Mouse (Mus musculus) erythroid progenitor cell, adult 5-6 weeks (primary cell): ENCODE measurements at regions not wholly inside any gene's neighbourhood (a gene's known extent, or its start where the extent isn't known, plus 50 kb on each side); places are given as distances from the start of the nearest gene placed in this dataset.
"Not testable (repeated sequence)": the region's sequence is repeated elsewhere in the genome, so short reads cannot be mapped to it uniquely, and the experiment has no call there.

Experiments
- ATAC-seq: replicated peaks from 2 replicates; pipeline ENCODE4 v1.8.0; 2016; ENCODE audit warnings: moderate number of reproducible peaks, mild to moderate bottlenecking, moderate TSS enrichment, inconsistent platforms; ENCODE audit not compliant: poor library complexity, low FRiP score, severe bottlenecking

DNA sequence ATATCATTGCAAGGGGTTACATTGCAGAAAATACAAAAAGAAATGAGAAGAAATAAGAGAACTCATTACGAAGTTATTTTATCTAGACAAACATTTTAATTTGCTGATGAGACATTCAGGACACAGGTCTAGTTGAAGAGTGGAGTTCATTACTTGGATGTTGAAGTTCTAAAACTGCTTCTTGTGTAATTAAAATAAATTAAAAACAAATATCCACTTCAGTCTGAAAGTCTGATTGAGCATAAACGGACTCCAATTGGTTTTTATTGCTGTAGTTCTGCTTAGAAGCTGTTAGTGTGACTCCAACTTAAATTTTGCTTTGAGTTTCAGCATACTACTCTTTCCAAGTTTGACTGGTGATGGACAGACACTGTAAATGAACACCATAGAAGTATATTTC, 238.3 kb downstream of the Mef2c start:
- ATAC-seq: no peak

GRCm38 (mm10) chr13:83742546-83742945, 238.7 kb downstream of the Mef2c start:
- ATAC-seq: no peak

DNA sequence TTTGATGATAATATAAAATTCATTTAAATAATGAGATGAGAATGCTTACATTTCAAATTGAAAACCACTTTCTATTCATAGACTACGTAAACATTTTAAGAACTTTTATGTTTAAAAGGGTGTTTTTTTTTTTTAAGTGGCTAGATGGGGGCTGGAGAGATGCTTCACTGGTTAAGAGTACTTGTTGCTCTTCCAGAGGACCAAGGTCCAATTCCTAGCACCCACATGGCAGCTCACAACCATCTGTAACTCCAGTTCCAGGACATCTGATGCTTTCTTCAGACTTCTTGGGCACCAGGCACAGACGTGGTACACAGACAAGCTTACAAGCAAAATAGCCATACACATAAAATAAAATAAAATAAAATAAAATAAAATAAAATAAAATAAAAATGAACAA, 239.5 kb downstream of the Mef2c start:
- ATAC-seq: no peak

- ATAC-seq: no peak
Observed at GRCm38 (mm10) chr13:83744110-83744752, 240.4 kb downstream of the Mef2c start.

DNA sequence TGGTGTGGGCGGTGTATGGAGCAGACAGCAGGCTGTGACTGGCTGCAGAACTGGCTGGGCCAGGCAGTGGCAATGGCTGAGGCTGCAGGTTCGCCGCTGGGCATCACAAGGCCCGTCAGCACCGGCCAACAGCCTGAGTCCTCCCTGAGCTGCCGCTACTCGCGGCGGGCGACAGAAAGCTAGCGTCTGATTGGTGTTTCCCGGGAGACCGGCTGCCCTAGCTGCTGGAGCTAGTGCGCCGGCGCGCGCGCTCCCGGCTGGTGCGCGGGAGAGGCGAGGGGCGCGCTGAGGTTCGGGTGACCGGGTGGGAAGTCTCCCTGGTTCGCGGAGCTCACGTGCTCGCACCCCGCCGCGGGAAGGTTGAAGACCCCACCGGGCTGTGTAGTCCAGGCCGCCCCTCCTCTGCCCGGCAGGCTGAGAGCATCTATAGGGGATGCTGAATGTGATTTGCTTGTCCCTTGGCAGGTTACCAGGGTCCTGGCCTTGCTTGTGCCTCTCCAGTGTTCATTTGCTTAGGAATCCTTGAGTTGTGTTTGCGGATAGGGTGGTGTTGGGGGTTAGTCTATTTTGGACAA, 241.2 kb downstream of the Mef2c start:
- no peak for ATAC-seq

DNA sequence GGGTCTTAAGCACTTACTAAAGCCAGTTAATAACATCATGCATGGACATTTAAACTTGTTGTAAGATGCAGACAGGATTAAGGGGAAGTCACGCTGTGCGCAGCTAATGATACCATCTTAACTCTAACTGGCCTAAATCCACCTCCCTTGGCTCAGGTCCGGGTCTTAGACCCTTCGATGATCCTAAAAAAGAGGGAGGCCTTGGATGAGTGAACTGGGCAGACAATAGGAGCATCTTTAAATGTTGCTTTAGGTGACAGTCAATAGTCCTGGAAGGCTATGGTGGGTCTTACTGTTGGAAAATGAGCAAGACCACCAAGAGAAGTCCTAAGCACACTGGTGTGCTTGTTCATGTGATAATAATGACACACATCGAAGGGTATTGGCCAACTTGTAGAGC, 242.1 kb downstream of the Mef2c start:
- no peak for ATAC-seq

DNA sequence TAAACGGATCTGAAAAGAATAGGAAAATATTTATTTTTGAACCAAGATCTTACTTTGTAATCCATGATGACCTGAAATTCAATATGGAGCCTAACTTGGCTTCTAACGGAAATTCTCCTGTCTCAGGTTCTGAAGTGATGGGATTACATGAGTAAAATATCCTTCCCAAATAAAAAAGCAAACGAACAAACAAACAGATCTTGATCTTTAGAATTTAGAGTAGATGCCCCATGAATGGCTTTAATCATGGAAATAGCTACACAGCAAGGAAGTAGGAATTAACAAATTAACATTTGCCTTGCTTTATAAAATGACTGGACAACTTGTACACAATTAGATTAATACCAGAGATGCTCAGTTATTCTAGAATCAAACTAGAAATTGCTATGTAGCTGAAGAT, 243.8 kb downstream of the Mef2c start:
- ATAC-seq: no peak

GRCm38 (mm10) chr13:83749376-83750150, 245.7 kb downstream of the Mef2c start:
- no peak for ATAC-seq

DNA sequence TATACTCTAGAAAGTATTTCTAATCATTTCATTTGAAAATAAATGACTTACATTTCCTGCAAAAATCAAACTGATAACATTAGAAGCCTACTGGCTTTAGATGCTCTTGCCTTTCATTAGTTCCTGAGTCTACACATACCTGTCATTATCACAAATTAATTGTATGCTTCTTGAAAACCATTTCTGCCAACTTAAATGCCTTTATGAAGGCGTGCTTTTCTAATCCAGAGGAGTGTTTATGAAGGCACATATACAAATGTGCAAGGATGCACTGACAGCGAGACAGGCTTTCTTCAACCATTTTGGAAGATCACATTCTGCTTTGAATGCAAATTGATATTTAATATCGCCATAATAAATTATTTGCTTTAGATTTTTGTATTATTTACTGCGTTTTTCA, 246.6 kb downstream of the Mef2c start:
- no peak for ATAC-seq

GRCm38 (mm10) chr13:83760387-83761170, 256.7 kb downstream of the Mef2c start:
- no peak for ATAC-seq

- ATAC-seq: no peak
Observed at GRCm38 (mm10) chr13:83762484-83762883, 258.6 kb downstream of the Mef2c start.

DNA sequence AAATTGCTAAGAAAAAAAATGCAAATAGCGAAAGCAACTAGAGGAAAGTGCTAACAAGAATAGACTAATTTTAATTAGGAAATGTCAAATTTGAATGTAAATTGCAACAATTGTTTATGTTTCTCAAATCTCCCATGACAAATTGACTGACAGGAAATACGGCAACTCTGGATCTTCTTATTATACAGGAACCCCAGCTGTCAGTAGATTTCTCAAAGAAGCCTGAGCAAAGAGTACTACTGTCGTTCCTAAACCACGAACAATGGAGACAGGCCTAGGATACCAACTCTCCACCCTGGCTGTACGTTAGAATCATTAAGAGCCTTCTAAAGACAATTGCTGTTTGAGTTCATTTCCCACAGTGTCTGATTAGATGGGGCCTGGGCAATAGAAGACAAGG, 259.5 kb downstream of the Mef2c start:
- not testable (repeated sequence) for ATAC-seq

GRCm38 (mm10) chr13:83785643-83786042, 281.8 kb downstream of the Mef2c start:
- ATAC-seq: no peak

GRCm38 (mm10) chr13:83809535-83809934, 305.7 kb downstream of the Mef2c start:
- no peak for ATAC-seq

GRCm38 (mm10) chr13:83820291-83820690, 316.5 kb downstream of the Mef2c start:
- no peak for ATAC-seq

DNA sequence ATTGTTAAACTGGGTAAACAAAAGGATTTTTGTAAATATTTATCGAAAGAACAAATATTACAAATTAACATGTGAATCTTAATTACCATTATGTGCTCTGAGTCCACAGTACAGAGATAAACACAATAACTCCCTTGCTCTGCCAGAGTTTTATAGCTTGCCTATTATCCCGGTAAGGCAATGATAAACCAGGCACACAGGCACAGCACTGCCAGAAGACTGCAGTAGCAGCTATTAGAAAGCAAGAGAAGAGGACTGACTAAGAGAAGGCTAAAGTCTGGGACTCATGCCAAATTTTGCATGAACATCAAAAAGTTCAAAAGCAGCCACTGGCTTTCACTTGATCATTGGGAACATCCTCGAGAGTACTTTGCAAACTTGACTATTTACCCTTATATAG, 316.9 kb downstream of the Mef2c start:
- ATAC-seq: no peak

- ATAC-seq: no peak
Observed at GRCm38 (mm10) chr13:83824926-83825325, 321.1 kb downstream of the Mef2c start.

- ATAC-seq: no peak
Observed at GRCm38 (mm10) chr13:83826841-83827463, 323.1 kb downstream of the Mef2c start.

DNA sequence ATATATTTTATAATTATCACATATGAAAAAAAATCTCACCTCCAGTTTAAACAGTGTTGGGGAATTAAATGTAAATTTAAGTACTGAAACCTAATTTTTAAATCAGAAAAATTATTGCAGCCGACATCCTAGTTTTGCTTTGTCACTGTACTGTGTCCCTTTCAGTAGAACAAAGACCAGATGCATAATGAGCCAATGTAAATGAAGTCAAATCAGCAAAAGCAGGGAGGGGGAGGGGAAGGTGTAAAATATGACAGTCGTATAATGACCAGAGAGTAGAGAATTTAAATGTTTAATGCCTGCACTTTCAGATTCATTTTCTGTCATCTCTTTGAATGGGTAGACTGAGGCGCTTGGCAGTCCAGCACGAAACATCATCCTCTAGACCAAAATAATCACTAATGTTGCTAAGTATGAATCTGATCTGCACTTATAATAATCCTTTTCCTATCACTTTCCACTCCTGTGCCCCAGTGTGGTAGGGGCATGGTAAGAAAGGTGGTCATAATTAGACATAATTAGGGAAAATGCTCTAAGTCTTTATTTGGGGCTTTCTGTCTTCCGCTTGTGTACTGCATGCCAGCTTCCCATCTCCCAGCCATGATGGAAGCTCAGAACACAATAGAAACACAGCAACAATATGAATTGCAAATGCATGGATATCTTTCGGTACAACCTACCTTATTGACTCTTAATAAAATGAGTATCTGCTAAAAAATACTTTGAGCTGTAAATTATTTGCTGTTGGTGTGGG, 356.0 kb upstream of the Tmem161b start:
- no peak for ATAC-seq
